Mouse (Mus musculus) liver, embryonic 14.5 days (tissue): ENCODE results near the gene Cldn7.
"Not testable (repeated sequence)": the region's sequence is repeated elsewhere in the genome, so short reads cannot be mapped to it uniquely, and the experiment has no call there.

Experiments used
- CTCF ChIP-seq: IDR thresholded peaks from 2 replicates; pipeline ENCODE4 v1.5.1; 2016; ENCODE audit warnings: antibody characterized with exemption, low read depth, control low read depth
- EP300 ChIP-seq: IDR thresholded peaks from 2 replicates; pipeline ENCODE4 v1.6.1; 2016; ENCODE audit warnings: antibody characterized with exemption, low read depth

DNA sequence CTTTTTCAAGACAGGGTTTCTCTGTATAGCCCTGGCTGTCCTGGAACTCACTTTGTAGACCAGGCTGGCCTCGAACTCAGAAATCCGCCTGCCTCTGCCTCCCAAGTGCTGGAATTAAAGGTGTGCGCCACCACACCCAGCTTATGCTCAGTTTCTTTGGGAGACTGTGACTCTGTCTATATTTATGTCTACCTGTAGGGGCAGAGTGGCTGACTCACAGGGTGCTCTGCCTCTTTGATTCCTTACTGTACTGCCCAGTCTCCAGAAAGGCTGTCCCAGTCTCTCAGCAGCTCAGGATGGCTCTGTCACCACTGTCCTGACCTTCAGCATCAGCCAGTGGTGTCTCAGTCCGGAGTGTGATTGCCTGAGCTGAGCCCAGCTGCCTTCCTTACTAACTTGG lies 9.0 kb upstream of the Cldn7 start:
- TF ChIP-seq CTCF: 0 out of 2 replicates have a peak, but pooled peaks have one; percentile 10
- TF ChIP-seq EP300: not testable (repeated sequence)
